Mouse (Mus musculus) forebrain, embryonic 11.5 days (tissue): ENCODE data around the gene Tmem178b. TPM values are rescaled to one million over a fixed set of nuclear protein-coding genes. Genes with fewer than 3 reads are reported as not detected.

Experiments
- ATAC-seq: fragments of 200-750 bp; cut with Nextera tagmentation; replicated peaks from 2 replicates; pipeline ENCODE4 v1.8.0; 2017; ENCODE audit warnings: moderate TSS enrichment; ENCODE audit not compliant: low FRiP score
- DNase-seq: peaks from one replicate; pipeline ENCODE4 v3.0.0-alpha.2; 2017; ENCODE audit warnings: low spot score
- H3K27ac ChIP-seq: fragments of 300-500 bp; sonication (generic); 2 replicates; pipeline ENCODE4 v1.5.1; 2014; ENCODE audit warnings: low read depth, low read length
- H3K27me3 ChIP-seq: fragments of 300-500 bp; sonication (generic); 2 replicates; pipeline ENCODE4 v1.6.1; 2014; ENCODE audit warnings: mild to moderate bottlenecking, low read length, mixed read lengths; ENCODE audit not compliant: control insufficient read depth, insufficient read depth
- H3K36me3 ChIP-seq: fragments of 300-500 bp; sonication (generic); 2 replicates; pipeline ENCODE4 v1.6.1; 2014; ENCODE audit warnings: mild to moderate bottlenecking, low read length, moderate library complexity, mixed read lengths; ENCODE audit not compliant: control insufficient read depth, insufficient read depth
- H3K4me1 ChIP-seq: fragments of 300-500 bp; sonication (generic); replicated peaks from 2 replicates; pipeline ENCODE4 v1.6.1; 2014; ENCODE audit warnings: low read length, mixed read lengths; ENCODE audit not compliant: control insufficient read depth, insufficient read depth
- H3K4me2 ChIP-seq: fragments of 300-500 bp; sonication (generic); 2 replicates; pipeline ENCODE4 v1.6.1; 2014; ENCODE audit warnings: low read depth, mild to moderate bottlenecking, low read length, moderate library complexity, mixed read lengths; ENCODE audit not compliant: severe bottlenecking
- H3K4me3 ChIP-seq: fragments of 300-500 bp; sonication (generic); 2 replicates; pipeline ENCODE4 v1.5.1; 2014; ENCODE audit warnings: low read depth, low read length
- H3K9ac ChIP-seq: fragments of 300-500 bp; sonication (generic); 2 replicates; pipeline ENCODE4 v1.6.1; 2014; ENCODE audit warnings: low read length
- H3K9me3 ChIP-seq: fragments of 300-500 bp; sonication (generic); 2 replicates; pipeline ENCODE4 v1.6.1; 2016; ENCODE audit warnings: low read length, mixed read lengths; ENCODE audit not compliant: control insufficient read depth
- WGBS: fragments of 180-500 bp; shearing (Covaris S2); extraction: QIAGEN DNeasy Blood & Tissue Kit; methylation state at CpG from one replicate; pipeline ENCODE4 v1.1.7; 2014; 5-methylcytosine and 5-hydroxymethylcytosine counted together
- polyA plus RNA-seq: library from polyadenylated mRNA; unstranded; fragments of >200 nt; fragmentation: Nextera tagmentation; extraction: Ambion mirVana; gene quantifications from 2 replicates; pipeline ENCODE4 v1.2.1, GENCODE M21; 2014

Gene Tmem178b
- polyA plus RNA-seq, 1 experiment from 2014 or later, result 7.4 TPM

DNA sequence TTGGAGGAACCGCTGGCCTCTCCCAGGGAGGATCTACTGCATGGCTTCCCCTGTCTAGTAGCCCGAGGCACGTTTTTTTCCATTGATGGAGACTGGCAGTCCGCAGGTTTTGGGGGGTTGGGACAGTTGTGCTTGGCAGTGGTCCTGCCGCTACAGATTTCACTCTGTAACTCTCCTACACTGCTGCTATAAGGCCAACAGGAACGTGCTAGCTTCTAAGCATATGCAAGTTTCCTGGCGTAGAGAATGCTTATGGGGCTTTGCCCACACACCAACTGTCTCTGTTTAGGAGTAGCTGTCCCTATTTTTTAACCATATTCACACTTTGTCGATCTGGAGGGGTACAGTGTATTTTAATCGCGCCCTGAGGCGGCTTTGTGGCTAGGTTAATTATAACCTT, 30.8 kb downstream of the Tmem178b start:
- no peak overlapping the region for H3K4me2 ChIP-seq
- no peak for DNase-seq
- no peaks in the 10 kb centered on the region for H3K36me3 ChIP-seq
- H3K9ac ChIP-seq, result no peak overlapping the region
- H3K4me3 ChIP-seq, result no peak overlapping the region
- H3K9me3 ChIP-seq, result no peaks in the 10 kb centered on the region
- no peaks in the 10 kb centered on the region for H3K4me1 ChIP-seq
- 64% methylated on average over 11 of the region's 11 CpGs for WGBS
- no peaks in the 10 kb centered on the region for H3K27me3 ChIP-seq
- H3K27ac ChIP-seq, result no peak overlapping the region
- ATAC-seq, result no peak

DNA sequence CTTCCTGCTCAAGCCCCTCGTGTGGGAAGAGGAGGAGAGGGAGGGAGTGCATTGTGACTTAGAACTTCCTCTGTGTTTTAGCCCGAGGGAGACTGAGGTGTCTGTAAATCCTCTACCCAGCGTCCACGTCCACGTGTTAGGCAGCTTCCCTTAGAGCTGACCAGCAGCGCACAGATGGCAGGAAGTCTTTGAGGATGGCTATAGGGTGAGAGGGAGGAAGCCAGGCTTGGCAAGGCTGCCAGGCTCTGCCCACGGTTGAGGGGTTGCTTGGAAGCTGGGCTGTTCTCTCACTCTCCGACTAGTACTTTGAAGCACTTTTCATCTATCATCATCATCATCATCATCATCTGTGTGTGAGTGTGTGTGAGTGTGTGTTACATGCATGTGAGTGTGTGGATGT, 41.9 kb downstream of the Tmem178b start:
- H3K27ac ChIP-seq, result no peak overlapping the region
- WGBS, result 58% methylated on average over 8 of the region's 8 CpGs
- no peaks in the 10 kb centered on the region for H3K9me3 ChIP-seq
- ATAC-seq (no peak), DNase-seq (no peak)
- no peak overlapping the region for H3K9ac ChIP-seq
- no peaks in the 10 kb centered on the region for H3K36me3 ChIP-seq
- no peaks in the 10 kb centered on the region for H3K4me1 ChIP-seq
- no peak overlapping the region for H3K4me2 ChIP-seq
- H3K27me3 ChIP-seq, result no peaks in the 10 kb centered on the region
- no peak overlapping the region for H3K4me3 ChIP-seq

DNA sequence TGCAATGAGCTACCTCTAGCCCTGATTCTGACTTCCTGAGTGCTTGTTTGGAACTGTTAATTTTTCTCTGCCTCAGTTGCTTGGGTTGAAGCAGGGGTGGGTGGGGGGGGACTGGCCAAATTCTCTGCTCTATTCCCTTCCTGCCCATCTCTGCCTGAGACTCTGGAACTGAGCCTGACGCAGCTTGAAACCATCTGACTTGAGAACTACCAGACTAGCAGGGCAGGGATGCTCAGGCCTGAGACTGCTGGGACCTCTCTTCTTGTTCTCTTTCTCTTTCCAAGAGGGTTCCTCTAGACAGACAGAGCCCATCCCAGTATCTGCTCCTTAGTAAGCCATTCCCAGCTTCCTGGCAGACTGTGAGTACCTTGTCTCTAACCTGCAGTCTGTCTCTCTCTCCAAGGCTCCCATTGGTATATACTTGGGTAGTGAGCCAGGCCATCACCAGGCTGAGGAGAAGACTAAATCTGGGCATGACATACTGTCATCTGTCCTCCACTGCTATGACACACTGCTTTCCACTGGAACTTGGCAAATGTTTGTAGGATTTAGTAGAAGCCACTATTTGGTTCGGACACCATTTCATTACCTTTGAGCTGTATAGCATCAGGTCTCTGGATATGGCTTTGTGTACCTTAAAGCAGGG, 42.7 kb downstream of the Tmem178b start:
- WGBS, result 88% methylated on average over 2 of the region's 2 CpGs
- H3K27ac ChIP-seq, result no peak overlapping the region

DNA sequence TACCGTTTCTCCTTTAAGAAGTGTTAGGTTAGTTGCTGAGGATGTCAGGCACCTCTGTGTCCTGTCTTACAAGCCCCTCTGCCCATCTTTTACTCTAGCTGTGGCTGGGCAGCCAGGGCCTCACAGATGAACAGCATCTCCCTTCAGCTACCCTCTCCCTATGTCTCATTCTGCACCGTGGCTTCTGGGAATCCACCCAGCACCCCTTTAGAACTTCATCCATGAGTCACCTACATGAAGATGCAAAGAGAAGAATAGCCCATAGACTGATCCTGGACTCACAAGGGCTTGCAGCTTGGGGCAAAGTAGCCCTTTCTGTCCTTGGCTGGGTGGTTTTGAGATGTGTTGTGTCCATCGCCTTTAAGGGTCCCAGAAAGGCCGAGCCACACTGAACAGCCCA, 43.4 kb downstream of the Tmem178b start:
- no peak overlapping the region for H3K4me2 ChIP-seq
- ATAC-seq, result no peak
- H3K27ac ChIP-seq, result no peak overlapping the region
- WGBS, result 89% methylated on average over 4 of the region's 4 CpGs
- H3K4me3 ChIP-seq, result no peak overlapping the region
- DNase-seq, result no peak
- no peak overlapping the region for H3K9ac ChIP-seq
- H3K27me3 ChIP-seq, result no peaks in the 10 kb centered on the region
- no peaks in the 10 kb centered on the region for H3K4me1 ChIP-seq
- no peaks in the 10 kb centered on the region for H3K36me3 ChIP-seq
- no peaks in the 10 kb centered on the region for H3K9me3 ChIP-seq

More for the DNA sequence above, 42.7 kb downstream of the Tmem178b start:
- Histone ChIP-seq H3K4me1 (no peaks in the 10 kb centered on the region), H3K4me2 (no peak overlapping the region), H3K27me3 (no peaks in the 10 kb centered on the region), H3K9ac (no peak overlapping the region), H3K4me3 (no peak overlapping the region), H3K36me3 (no peaks in the 10 kb centered on the region), H3K9me3 (no peaks in the 10 kb centered on the region)
- no peak for ATAC-seq
- DNase-seq, result no peak

DNA sequence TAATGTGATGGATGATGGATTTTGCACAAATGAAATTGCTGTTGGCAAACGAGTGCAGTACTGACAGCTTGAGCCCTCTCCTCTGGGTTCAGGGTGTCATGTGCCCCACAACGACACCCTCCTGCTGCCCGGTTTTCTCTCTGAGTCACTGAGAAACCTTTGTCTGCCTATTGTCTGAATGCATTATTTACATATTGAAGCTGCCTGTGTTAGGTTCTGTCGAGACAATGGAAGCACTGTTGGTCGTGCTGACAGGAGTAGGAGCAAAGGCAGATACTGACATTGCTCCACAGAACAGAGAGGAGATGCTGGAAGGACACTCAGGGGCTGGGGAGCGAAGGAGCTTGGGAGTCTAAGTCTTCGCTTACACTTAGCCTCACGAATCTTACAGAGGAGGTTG, 44.2 kb downstream of the Tmem178b start:
- H3K4me2 ChIP-seq, result no peak overlapping the region
- no peak overlapping the region for H3K4me3 ChIP-seq
- H3K4me1 ChIP-seq, result no peaks in the 10 kb centered on the region
- H3K27ac ChIP-seq, result no peak overlapping the region
- H3K36me3 ChIP-seq, result no peaks in the 10 kb centered on the region
- no peak overlapping the region for H3K9ac ChIP-seq
- H3K27me3 ChIP-seq, result no peaks in the 10 kb centered on the region
- no peaks in the 10 kb centered on the region for H3K9me3 ChIP-seq
- ATAC-seq (no peak), DNase-seq (no peak)
- 41% methylated on average over 8 of the region's 8 CpGs for WGBS

DNA sequence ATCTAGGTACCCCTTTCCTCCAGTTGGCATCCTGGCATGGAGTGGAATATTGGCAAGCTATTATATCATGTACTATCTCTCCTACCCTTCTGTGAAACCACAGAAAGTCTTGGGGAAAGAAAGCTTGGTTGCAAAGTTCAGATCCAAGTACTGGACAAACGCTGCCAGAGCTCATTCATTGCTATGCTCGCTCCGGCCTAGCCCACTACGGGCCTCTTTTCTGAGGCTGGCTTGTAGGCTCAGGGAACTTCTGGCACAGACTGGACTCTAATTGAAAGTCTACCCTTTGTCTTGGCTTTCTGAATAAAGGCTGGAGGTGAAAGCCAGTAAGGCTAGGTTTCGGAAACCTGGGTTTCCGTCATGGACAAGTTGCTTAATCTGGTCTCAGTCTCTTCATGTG, 44.7 kb downstream of the Tmem178b start:
- DNase-seq (no peak), ATAC-seq (no peak)
- no peaks in the 10 kb centered on the region for H3K4me1 ChIP-seq
- no peak overlapping the region for H3K4me2 ChIP-seq
- no peaks in the 10 kb centered on the region for H3K27me3 ChIP-seq
- H3K36me3 ChIP-seq, result no peaks in the 10 kb centered on the region
- 86% methylated on average over 6 of the region's 6 CpGs for WGBS
- no peak overlapping the region for H3K9ac ChIP-seq
- no peaks in the 10 kb centered on the region for H3K9me3 ChIP-seq
- H3K4me3 ChIP-seq, result no peak overlapping the region
- no peak overlapping the region for H3K27ac ChIP-seq

DNA sequence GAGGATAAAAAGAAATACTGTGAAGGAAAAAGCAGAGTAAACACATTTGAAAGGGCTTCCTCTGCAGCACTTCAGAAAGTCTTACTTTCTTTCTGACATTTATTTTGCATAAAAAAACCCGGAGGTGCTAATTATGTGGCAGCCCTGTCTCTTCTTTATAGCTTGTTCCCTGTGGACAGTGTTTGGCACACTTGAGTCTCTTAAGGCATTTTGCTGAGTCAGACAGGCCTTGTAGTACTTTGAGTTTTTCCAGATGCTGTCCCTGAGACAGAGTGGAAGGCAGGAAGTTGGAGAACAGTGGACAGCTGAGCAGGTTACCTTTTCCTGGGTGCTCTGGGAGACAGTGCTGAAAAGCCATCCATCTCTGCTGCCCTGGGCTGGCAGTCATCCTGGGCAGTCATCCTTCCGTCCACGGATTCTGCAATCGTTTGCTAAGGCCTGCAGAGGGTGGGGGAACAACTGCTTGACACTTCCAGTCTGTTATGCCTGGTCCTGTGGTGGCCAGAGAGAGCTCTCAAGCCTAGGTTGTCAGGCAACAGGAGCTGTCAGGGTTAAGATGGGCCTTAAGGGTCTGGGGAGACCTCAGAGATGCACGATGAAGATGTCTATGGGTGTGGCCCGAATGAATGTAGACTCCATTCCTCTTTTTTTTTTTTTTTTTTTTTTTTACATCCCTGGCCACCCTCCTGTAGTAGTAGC, 46.1 kb downstream of the Tmem178b start:
- H3K9me3 ChIP-seq, result no peaks in the 10 kb centered on the region
- no peak overlapping the region for H3K27ac ChIP-seq
- WGBS, result 81% methylated on average over 6 of the region's 6 CpGs
- ATAC-seq, result no peak
- no peak overlapping the region for H3K4me2 ChIP-seq
- H3K4me3 ChIP-seq, result no peak overlapping the region
- H3K9ac ChIP-seq, result no peak overlapping the region
- H3K27me3 ChIP-seq, result no peaks in the 10 kb centered on the region
- no peaks in the 10 kb centered on the region for H3K36me3 ChIP-seq
- no peaks in the 10 kb centered on the region for H3K4me1 ChIP-seq
- DNase-seq, result no peak

DNA sequence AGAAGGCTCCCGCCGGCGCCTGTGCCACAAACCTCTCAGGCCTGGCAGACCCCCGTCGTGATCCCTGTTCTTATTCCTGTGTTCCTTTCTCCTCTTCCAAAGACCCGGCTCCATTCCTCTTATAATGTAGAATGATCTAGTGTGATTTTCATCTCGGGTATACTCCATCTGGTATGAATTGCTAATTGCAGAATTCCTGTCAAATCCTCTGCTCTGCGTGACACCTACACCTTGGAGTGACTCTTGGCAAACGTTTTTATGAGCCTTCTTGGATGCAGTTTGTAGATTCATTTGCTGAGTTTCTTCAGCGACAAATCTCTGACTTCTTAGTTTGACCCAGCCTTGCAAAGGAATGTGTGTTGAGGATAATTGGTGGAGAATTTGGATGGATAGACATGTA, 53.4 kb downstream of the Tmem178b start:
- no peaks in the 10 kb centered on the region for H3K27me3 ChIP-seq
- ATAC-seq (no peak), DNase-seq (no peak)
- H3K27ac ChIP-seq, result no peak overlapping the region
- no peak overlapping the region for H3K9ac ChIP-seq
- 87% methylated on average over 10 of the region's 10 CpGs for WGBS
- H3K36me3 ChIP-seq, result no peaks in the 10 kb centered on the region
- no peak overlapping the region for H3K4me3 ChIP-seq
- H3K9me3 ChIP-seq, result no peaks in the 10 kb centered on the region
- H3K4me1 ChIP-seq, result no peaks in the 10 kb centered on the region
- no peak overlapping the region for H3K4me2 ChIP-seq

DNA sequence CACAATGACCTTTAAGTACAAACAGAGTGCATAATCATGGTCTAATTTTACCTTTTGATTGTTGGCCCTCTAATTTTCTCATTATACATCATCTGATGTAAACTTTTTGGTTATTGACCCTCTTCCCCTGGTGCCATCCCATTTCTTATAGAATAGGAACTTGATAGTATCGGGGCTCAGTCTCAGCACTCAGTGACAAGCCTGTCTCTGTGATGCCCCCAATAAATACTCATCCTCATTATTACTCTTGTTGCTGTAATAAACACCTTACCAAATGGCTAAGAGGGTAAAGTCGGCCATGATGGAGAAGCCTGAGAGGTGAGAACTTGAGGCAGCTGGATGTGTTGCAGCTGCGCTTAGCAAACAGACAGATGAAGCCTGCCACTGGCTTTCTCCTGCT, 63.5 kb downstream of the Tmem178b start:
- Histone ChIP-seq H3K4me2 (no peak overlapping the region), H3K27ac (no peak overlapping the region), H3K9me3 (no peaks in the 10 kb centered on the region), H3K36me3 (no peaks in the 10 kb centered on the region), H3K4me1 (no peaks in the 10 kb centered on the region), H3K9ac (no peak overlapping the region), H3K27me3 (no peaks in the 10 kb centered on the region), H3K4me3 (no peak overlapping the region)
- DNase-seq (no peak), ATAC-seq (no peak)
- WGBS, result 87% methylated on average over 3 of the region's 3 CpGs
